Mouse (Mus musculus) thymus, postnatal 10 days (tissue): ENCODE measurements around the gene Hyal4.

ENCODE experiments used
- DNase-seq, 2 experiments: peaks; one replicate each; pipeline ENCODE4 v3.0.0; 2021; ENCODE audit warnings: low spot score in 2 of 2

The Hyal4 gene

DNA sequence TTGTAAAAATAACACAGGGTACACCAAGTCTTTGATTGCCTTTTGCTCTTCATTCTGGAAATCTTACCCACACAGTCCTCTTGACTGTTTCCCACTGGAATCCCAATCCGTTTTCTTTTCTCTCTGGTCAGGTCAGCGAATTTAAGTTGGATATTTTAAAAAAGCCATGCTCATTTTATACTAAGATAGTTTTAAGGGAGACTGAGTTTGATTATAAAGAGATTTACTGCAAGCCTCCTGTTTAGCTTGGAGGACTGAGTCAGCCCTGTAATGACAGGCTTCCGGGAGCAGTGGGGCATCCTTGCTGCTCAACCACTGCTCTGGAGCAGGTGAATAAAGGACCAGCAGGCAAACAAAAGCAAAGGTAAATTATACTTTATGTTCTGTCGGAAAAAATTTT is at the start of gene Hyal4:
Gene Hyal4 (plus strand): TSS at position 301 of the 400 bp plus-strand sequence.
- DNase-seq = no peak

DNA sequence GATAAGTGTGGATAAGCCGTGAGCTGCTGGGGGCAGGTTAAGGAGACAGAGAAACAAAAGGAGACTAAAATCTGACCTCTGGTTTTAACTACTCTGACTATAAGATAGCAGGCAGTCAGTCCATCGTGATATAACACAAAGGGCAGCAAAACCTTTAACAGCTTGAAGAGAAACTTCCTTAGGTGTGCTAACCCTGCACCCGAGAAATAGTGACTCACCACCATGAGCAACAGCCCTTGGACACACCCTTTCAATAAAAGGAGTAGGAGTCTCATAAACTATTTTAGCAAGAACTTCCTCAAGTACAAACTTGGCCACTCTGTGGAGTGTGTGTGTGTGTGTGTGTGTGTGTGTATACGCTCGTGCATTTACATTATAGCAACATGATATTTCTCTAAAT is 41.0 kb upstream of the Hyal4 start:
- no peak for DNase-seq

DNA sequence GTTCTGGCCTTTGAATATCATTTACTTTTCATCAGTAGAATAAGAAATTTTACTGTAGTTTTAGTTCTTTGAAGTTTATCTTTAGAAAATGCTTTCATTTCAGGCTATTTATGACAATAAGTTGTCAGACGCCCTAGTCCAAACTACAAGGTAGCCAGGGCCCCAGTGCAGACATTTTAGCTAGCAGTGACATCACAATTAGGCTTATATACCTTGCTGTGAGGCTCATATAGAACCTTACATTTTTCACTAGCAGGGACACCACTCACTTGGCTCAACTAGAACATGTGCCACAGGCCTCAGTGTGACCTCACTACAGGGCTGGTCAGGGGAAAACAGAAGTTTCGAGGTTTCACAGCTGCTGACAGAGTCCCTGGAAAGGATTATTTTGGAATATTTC is 40.6 kb upstream of the Hyal4 start:
- no peak for DNase-seq

DNA sequence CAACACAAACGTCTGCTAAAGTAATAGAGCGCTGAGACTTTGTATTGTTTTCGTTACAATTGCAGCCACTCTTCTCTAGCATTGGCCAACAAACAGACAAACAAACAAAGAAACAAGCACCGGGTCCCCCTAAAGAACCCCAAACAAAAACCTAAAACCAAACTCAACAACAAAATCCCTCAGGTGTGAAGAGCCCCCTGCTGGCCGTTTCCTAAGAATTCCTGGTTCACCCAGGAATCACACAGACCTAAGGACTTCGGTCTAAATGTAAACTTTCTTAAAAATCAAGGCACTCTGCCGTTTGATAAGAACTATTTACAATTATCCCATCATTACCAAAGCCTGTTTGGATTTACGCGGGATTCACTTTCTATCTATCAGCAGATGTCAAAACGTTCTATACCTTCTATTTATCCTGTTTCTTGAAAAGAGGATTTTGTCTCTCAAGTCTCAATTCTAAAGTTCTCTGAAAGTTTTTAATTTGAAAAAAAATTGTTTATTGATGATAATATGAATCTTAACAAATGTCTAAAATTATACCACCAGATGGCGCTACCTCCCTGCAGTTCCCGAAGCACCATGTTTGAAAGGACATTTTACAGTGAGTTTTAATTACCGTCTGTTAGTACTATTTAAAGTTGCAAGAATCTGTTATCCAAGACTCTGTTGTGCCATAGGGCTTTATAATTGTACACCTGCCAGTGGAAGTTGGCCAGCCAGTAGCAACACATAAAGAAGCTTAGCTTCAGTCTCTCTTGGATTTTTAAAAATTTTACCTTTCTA is 26.6 kb upstream of the Hyal4 start:
- peak in 1 of 2 experiments; percentile 9 for DNase-seq

DNA sequence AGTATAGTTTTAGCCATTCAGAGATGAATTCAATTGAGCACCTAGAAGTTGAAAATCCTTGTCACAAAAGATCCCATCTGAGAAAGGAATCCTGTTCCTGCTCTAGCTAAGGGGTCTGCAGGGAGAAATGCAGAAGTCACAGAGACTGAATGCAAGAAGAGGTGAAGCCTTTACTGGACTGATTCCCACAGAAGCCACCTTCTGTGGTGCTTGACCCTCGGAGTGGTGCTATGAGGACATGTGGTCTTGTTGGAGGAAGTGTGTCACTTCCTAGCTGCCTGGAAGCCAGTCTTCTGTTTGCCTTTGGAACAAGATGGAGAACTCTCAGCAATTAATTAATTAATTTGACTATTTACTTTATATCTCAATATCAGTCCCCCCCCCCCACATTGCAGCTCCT is 20.0 kb upstream of the Hyal4 start:
- no peak for DNase-seq

DNA sequence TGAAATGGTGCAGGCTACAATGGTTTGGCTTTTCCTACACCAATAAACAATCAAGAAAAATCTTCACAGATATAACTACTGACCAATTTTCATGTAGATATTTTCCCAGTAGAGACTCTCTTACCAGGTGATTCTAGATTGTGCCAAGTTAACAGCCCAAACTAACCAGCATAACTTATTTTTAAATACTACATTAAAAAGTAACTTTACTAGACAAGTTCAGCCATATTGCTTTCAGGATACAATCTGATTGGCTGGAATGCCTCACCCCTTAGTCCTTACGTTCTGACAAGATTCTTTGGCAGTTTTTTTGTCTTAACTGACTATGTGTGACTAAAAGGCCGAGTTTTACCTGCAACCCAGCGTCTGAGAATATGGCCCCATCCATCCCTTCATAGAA is 15.2 kb upstream of the Hyal4 start, which contains the start of gene Hyal6:
Gene Hyal6 (plus strand): TSS at position 301 of the 400 bp plus-strand sequence.
- no peak for DNase-seq

DNA sequence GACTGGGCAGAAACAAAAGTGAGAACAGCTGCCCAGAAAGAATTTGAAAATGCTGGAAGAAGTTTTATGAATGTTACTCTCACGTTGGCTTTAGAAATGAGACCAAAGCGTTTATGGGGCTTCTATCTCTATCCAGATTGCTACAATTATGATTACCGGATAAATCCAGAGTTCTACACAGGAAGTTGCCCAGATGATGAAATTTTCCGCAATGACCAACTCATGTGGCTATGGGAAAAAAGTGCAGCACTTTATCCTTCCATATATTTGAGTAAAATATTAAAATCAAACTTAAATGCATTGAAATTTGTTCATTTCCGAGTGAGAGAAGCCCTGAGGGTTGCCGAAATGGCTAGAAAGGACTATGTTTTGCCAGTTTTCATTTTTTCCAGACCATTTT is 13.6 kb upstream of the Hyal4 start:
- no peak for DNase-seq

DNA sequence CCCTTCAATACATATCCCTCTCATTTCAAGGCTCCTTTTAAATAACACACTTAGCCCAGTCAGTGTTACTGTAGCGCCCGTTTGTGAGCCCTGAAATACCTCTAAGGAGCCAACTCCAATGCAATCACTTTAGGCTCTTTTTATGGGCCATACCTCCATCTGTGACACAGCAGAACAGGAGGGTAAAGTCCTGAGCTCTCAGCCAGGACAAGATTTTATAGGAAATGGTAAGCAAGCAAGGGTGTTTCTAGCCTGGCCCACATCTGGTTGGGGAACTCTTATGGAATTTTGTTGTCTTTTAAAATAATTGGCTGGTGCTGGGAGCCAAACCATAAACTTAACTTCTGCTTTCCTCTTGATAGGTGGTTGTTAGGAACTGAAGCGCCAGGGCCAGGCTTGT is 11.2 kb downstream of the Hyal4 start:
- DNase-seq = no peak

DNA sequence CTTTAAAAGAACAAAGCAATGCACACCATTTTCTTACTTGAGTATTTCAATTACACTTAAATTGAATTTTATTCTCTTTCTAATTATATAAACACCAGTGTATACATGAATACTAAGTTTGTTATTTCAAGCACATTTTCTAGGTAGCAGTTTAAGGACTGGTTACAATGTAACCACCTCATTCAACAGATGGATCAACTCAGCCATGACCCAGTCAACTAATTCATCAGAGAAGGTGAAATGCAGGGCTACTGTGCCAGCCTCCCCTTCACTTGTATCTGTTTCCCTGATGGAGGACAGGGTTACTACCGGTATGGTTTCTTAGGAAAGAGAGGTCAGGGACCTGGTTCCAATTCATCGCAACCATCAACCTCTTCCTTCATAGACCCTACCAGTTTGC is 18.1 kb downstream of the Hyal4 start:
- DNase-seq = no peak

DNA sequence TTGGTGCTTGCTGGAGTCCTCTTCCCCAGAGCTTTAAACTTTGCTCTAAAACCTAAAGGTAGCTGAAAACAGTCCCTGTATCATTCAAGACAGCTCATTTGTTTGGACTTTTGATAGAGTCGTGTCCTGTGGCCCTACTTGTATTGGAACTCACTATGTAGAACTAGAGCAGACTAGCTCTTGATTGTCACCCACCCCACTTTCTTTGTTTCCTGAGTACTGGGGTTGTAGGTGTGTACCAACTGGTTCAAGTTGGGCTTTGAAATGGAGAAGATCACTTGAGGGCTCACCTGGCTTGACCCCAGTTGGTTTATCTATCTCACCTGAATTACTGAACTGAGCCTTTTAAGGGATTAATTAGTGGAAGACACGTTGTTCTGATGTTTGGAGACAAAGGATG is 31.1 kb downstream of the Hyal4 start:
- no peak for DNase-seq

DNA sequence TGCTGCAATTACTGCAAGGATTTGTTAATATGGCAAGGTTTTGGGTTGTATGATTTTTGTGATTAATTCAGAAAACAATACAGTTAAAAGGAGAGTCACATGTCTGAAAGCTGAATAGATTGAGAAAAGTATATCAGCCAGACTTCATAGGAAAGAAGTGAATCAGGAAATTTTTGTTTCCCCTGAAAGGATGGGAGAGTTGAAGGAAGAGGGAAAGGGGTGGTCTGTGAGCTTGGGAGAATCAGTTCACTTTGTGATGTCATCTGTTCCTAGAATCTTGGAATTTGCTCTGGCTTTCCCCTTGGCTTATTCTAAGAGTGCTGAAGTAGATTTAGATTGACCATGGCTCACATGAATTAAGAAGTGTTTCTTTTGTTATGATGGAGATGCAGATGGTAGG is 42.8 kb downstream of the Hyal4 start, which contains the start of gene Spam1:
Gene Spam1 (plus strand): TSS at position 301 of the 400 bp plus-strand sequence.
- DNase-seq = no peak
